Mouse (Mus musculus): ENCODE results near the gene Pstpip1. TPM values are rescaled to one million over a fixed set of nuclear protein-coding genes. Genes with fewer than 3 reads are reported as not detected.

Gene Pstpip1
- total RNA-seq, 1 experiment from 2014 or later, result 1.3 TPM

- no peak for DNase-seq
Measured at GRCm38 (mm10) chr9:56106274-56107072, 16.7 kb downstream of the Pstpip1 start.

- DNase-seq, result no peak
Measured at GRCm38 (mm10) chr9:56107527-56107926, 17.8 kb downstream of the Pstpip1 start.

- DNase-seq, result no peak
Measured at GRCm38 (mm10) chr9:56108174-56108573, 18.4 kb downstream of the Pstpip1 start.

- no peak for DNase-seq
Measured at GRCm38 (mm10) chr9:56118091-56118490, 28.3 kb downstream of the Pstpip1 start.

GRCm38 (mm10) chr9:56118582-56118981 lies 28.8 kb downstream of the Pstpip1 start:
- DNase-seq, result peak; percentile 78

- peak; percentile 2 for DNase-seq
Measured at GRCm38 (mm10) chr9:56119651-56120050, 29.9 kb downstream of the Pstpip1 start.

- DNase-seq, result peak; percentile 75
Measured at GRCm38 (mm10) chr9:56121097-56121496, 31.3 kb downstream of the Pstpip1 start.

GRCm38 (mm10) chr9:56122973-56123372 lies 33.2 kb downstream of the Pstpip1 start:
- peak; percentile 49 for DNase-seq

- peak; percentile 1 for DNase-seq
Measured at GRCm38 (mm10) chr9:56123613-56124012, 33.9 kb downstream of the Pstpip1 start.

GRCm38 (mm10) chr9:56124561-56124960 lies 34.8 kb downstream of the Pstpip1 start:
- DNase-seq, result no peak

GRCm38 (mm10) chr9:56126453-56127173 lies 36.9 kb downstream of the Pstpip1 start:
- DNase-seq, result peak; percentile 3

- no peak for DNase-seq
Measured at GRCm38 (mm10) chr9:56128331-56128730, 38.6 kb downstream of the Pstpip1 start.

- no peak for DNase-seq
Measured at GRCm38 (mm10) chr9:56129951-56130350, 40.2 kb downstream of the Pstpip1 start.

GRCm38 (mm10) chr9:56130536-56130935 lies 40.8 kb downstream of the Pstpip1 start:
- no peak for DNase-seq

GRCm38 (mm10) chr9:56131813-56132525 lies 42.2 kb downstream of the Pstpip1 start:
- no peak for DNase-seq

GRCm38 (mm10) chr9:56133970-56134369 lies 44.2 kb downstream of the Pstpip1 start:
- no peak for DNase-seq

- no peak for DNase-seq
Measured at GRCm38 (mm10) chr9:56134614-56135013, 44.9 kb downstream of the Pstpip1 start.

- DNase-seq, result no peak
Measured at GRCm38 (mm10) chr9:56135590-56136197, 45.9 kb downstream of the Pstpip1 start.

- DNase-seq, result no peak
Measured at GRCm38 (mm10) chr9:56141776-56142175, 52.0 kb downstream of the Pstpip1 start.

GRCm38 (mm10) chr9:56144366-56145003 lies 54.7 kb downstream of the Pstpip1 start:
- DNase-seq, result no peak

- no peak for DNase-seq
Measured at GRCm38 (mm10) chr9:56146326-56146923, 56.7 kb downstream of the Pstpip1 start.
